Mouse (Mus musculus): ENCODE results near the gene Arhgap29. TPM values are rescaled to one million over a fixed set of nuclear protein-coding genes. Genes with fewer than 3 reads are reported as not detected.
A peak's percentile ranks its signal among the peaks of the same experiment; 100 is the strongest.

The Arhgap29 gene
- total RNA-seq, 2 experiments from 2014 or later = 0.29 to 1.4 TPM

DNA sequence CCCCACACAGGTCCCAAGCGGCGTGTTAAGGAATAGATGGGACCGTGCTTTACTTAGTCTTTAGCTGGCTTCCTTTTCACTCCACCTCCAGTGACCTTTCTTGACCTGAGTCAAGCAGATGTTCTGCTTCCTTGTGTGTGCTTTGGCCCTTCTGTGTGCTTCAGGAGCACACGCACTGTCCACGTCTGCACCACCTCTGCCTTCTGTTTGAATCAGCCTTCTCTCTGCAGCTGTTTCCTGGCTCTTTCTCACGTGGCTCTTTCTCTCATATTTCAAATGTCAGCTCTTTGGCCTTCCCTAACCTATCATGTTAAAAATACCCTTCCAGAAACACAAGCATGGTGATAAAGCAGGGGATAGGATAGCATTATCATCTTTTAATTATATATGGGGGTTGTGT is 49.2 kb downstream of the Arhgap29 start:
- no peak for ATAC-seq (replicated peaks; ENCODE audit: poor library complexity)

DNA sequence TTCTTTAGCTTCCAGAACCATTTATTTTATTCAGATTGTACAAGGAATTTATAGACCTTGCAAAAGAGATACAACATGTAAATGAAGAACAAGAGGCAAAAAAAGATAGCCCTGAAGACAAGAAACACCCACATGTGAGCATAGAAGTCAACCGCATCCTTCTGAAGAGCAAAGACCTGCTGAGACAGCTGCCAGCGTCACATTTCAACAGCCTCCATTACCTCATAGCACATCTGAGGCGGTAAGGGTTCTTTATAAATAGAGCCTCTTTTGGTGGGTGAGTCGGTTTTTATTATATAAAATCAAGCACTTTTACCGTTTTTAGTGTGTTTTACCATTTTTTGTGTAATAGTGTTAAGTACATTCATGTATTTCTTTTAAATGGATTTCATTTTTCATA is 57.5 kb downstream of the Arhgap29 start:
- ATAC-seq (replicated peaks; ENCODE audit: poor library complexity) = no peak

- no peak for ATAC-seq (replicated peaks; ENCODE audit: poor library complexity)
Measured at GRCm38 (mm10) chr3:122010292-122010691, 58.0 kb downstream of the Arhgap29 start.

- ATAC-seq (replicated peaks; ENCODE audit: poor library complexity) = no peak
Measured at GRCm38 (mm10) chr3:122012464-122012863, 60.1 kb downstream of the Arhgap29 start.

- ATAC-seq (replicated peaks; ENCODE audit: poor library complexity) = no peak
Measured at GRCm38 (mm10) chr3:122018421-122018820, 66.1 kb downstream of the Arhgap29 start.

DNA sequence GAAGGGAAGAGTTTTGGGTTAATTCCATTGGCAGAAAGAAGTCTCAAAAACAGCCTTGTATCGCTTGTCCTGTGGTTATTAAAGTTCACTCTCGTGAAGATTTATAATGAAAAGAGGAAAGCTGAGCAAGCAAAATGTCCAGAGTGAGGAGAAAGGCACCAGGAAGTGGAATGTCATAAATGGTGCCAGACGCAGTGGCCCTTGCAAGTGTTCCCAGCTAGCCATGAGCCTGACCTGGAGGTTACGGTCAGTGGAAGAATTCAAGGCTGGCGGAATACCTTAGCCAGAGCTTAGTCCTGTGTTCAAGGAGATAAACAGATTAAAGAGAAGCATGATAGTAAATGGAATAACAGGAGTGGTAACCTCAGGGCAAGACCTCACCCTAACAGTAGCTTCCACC is 66.8 kb downstream of the Arhgap29 start:
- no peak for ATAC-seq (replicated peaks; ENCODE audit: poor library complexity)

DNA sequence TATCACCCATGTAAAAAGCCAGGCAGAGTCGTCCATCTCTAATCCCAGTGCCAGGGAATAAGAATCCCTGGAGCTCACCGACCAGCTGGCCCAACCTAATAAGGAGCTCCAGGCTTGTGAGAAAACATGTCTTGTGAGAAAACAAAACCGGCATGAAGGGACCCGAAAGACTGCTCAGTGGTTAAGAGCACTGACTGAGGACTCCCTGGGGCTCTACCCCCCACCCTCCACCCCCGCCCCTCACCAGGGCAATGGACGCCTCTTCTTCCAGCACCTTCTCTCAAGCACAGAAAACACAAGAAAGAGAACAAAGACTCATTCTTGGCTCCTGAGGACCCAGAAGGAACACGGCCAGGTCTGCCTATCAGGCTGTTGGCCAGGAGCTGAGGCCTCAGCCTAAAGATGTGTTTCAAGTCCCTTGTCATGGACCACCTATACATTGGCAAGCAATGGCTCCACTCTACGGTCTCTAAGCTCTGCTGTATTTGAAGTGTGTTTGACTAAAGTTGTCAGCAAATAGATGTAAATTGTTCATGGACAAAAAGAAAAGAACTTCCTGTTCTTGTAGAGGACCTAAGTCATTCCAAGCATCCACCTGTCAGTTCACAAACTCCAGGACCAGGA is 68.8 kb downstream of the Arhgap29 start:
- no peak for ATAC-seq (replicated peaks; ENCODE audit: poor library complexity)

DNA sequence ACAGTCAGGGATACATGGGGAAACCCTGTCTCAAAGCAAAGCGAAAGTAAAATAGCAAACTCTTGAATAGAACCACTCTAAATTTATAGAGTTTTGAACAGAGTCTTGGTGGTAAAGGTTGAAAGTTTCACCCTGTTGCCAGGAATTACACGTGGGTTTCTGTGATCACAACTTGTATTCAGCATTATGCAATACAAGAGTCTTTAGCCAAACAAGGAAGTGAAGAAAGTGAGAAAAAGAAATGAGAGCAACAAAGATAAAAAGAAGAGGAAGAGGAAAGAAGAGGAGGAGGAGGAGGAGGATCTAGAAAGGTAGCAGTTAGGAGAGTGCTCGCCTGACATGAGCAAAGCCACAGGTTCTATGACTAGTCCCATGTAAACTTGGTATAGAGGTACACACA is 70.0 kb downstream of the Arhgap29 start:
- ATAC-seq (replicated peaks; ENCODE audit: poor library complexity) = peak; percentile 29; the same call in 1 of the 2 replicates

- ATAC-seq (replicated peaks; ENCODE audit: poor library complexity) = no peak
Measured at GRCm38 (mm10) chr3:122026676-122027075, 74.3 kb downstream of the Arhgap29 start.

DNA sequence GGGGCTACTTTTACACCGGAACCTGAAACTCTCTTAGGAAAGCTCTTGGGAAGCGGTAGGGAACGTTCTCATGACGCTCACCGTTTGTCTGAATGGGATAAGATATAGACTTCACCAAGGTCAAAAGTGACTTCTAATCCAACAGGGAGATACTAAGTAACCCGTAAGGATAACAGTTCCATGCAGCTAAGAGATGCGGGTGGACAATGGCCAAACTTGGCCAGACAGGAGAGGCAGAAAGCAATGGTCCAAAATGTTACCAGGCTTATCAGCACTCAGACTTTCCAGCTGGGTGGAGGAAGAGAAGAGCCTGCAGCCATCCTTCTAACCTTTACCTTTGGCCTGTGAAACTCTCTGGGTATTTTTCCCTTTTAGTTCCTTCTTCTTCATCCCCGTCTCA is 75.4 kb downstream of the Arhgap29 start:
- no peak for ATAC-seq (replicated peaks; ENCODE audit: poor library complexity)

DNA sequence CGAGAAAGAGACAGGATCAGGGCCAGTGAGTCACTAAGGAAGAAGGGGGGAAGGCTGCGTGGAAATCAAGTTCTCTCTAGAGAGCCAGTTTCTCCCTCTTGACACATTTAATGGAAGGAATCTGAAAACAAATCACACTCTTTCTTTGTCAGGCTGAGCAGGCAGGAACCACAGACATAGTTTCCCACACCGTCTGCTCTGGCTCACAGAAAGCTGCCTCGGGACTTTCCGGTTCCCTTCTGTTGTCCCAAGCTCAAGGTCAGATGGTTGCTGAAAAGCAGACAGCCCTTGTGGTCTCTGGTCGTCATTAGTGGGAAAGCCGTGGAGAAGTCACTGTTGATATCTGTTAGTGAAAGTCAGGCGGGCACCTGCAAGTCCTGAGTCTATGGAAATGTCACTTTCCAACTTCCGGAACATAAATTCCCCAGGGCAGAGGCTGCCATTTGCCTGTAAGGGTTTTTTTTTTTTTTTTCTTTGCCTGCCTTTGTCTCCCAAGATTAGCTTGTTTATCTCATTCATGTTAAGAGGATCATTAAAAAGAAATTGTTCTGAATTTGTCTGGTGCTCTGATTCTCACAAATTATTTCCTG is 81.0 kb downstream of the Arhgap29 start:
- no peak for ATAC-seq (replicated peaks; ENCODE audit: poor library complexity)

DNA sequence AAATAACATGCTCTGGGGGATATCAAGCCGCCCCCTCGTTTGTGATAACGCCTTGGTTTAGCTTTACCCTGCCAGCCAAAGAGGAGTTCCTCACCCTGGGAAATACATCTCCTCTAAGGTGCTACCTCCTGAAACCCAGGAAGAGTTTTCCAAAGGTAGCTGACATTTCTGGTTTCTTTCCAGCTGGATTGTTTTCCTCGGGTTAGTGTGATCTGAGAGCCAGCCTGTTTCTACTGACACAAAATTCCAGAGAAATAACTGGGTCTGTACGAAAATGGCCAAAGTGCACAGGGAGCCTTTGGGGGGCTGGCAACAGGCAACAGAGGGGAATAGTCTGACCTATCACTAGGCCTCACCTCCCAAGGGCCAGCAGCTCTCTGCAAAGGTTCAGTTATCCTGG is 81.9 kb downstream of the Arhgap29 start:
- no peak for ATAC-seq (replicated peaks; ENCODE audit: poor library complexity)

- no peak for ATAC-seq (replicated peaks; ENCODE audit: poor library complexity)
Measured at GRCm38 (mm10) chr3:122035092-122035491, 82.8 kb downstream of the Arhgap29 start.

DNA sequence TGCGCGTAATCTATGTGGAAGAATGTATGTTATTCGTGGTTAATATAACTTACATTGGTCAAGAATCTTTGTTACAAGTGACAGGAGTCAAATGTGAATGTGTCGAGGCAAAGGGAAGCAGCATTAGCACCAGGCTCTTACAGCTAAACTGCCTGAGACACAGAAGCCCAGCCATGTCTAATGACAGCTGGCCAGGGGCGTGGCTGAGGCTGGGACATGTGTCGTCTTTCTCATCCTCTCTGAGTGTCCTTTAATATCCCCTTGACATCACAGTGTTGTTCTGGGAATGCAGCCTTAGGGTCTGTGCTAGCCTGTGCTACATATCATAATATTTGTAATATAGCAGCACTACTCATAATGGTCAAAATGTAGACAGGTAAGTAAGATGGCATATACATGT is 88.2 kb downstream of the Arhgap29 start:
- ATAC-seq (replicated peaks; ENCODE audit: poor library complexity) = no peak

GRCm38 (mm10) chr3:122043102-122043501 is 90.8 kb downstream of the Arhgap29 start:
- ATAC-seq (replicated peaks; ENCODE audit: poor library complexity) = peak; percentile 20; the same call in 1 of the 2 replicates

DNA sequence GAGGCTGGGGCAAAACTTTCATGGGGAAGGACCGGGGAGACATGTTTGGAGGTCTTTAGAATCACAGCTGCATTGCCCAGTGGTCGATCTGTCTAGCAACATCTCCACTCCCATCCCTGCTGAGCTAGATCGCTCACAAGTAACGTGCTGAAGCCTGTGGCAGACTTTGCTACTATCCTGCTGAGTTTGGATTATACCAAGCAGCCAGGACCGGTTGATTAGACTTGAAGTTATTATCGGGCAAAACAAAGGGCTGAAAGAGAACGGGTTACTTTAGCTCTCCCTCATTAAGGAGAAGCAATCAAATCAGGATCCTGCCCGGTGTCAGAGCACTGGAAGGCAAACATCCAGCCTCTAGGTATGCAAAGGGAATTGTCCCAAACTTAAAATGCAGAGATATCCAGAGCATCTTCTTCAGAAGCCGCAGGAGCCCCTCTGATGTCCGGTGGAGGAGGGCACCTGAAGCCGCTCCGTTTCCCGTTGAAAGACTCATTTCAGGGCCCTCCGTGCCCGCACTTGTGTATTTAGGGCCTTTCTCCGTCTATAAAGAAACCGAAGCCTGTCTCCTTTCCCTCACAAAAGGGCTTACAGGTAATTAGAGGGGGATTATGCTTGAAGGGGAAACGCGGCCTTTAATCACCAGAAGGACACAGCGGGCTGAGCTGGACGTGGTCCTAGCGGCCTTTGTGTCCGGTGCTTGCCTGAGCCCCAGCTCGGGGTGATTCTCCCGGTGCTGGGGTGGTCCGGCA is 91.6 kb downstream of the Arhgap29 start, which contains the start of gene Abca4:
Abca4 (plus strand) TSS at position 645 of the 749 bp plus-strand sequence.
- no peak for ATAC-seq (replicated peaks; ENCODE audit: poor library complexity)

GRCm38 (mm10) chr3:122046187-122046620 is 93.9 kb downstream of the Arhgap29 start:
- no peak for ATAC-seq (replicated peaks; ENCODE audit: poor library complexity)

DNA sequence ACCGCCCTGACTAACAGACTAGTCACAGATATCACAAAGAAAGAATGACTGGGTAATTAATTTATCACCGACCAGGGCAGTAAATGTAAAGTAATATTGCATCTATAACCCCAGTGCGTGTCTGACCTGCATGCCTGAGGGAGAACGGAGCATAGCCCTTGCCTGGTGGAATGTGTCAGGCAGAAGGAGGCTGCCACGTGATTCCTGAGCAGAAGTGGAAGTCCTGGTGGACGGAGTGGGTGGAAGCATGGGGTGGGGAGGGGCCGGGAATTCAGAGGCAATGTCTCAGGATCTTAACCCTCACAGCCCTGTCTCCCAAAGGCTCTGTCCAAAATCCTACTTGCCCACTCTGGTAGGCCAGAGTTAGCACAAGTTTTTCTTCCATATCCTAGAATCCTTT is 95.1 kb downstream of the Arhgap29 start:
- no peak for ATAC-seq (replicated peaks; ENCODE audit: poor library complexity)

DNA sequence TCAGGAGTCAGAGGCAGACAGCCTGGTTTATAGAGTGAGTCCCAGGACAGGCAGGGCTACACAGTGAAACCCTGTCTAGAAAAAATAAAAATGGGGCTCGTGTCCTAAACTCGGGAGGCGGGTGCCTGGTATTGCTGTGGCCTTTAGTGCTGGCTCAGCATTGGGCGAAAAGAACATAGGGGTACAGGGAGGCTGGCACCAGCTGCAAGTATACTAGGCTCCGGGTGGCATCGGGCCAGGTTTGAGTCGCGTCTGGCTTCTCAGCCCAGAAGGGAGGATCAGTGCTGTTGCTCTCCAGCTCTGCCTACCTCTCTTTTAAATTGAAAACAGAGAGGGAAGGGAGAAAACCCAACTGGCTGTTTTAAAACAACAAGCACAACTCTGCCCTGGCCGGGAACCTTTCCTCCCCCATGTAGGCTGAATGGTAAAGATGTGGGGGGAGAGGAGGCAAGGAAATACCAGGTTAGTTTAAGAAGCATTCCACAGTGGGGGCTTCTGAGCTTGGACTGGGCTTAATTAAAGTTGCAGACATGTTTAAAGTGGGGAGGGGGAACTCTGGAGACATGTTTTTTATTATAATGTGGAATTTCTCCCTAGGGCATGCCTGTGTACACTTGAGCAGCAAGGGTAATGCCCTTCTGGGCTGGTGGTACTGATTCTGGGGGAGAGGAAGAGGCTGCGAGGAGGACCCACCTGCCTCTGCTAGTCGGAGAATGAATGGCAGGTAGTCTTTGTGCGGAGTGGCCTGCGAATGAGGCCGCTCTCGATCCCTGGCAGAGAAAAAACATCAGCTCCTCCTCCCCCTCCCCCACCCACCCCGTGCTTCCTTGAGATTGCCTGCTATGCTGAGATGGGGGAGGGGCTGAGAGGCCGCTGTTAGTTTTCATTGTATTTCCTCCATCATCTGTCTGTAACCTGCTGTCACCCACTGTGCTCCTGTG is 95.8 kb downstream of the Arhgap29 start:
- ATAC-seq (replicated peaks; ENCODE audit: poor library complexity) = no peak

GRCm38 (mm10) chr3:122049158-122049557 is 96.8 kb downstream of the Arhgap29 start:
- ATAC-seq (replicated peaks; ENCODE audit: poor library complexity) = no peak
